Mouse (Mus musculus): ENCODE measurements at regions not wholly inside any gene's neighbourhood (a gene's known extent, or its start where the extent isn't known, plus 50 kb on each side); places are given as distances from the start of the nearest gene placed in this dataset.

DNA sequence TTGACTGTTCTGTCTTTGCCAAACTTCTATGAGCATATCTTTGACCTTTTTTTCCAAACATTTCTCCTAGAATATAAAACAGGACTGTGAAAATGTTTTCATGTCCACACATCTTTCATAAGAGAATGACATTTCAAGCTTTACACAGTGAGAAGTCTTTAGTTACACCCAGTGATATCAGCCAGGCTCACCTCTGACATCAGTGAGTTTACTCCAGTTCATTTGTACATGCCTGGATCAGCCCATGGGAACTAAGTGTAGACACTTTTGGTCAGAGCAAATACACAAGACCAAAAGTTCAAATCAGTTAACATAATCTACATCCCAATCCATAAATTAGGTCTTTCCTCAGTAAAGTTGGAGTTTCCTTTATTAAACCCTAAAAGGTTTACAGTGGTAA is 171.4 kb downstream of the Gm13691 start:
- Histone ChIP-seq H3K4me1 (no peaks in the 10 kb centered on the region), H3K36me3 (replicated peaks; ENCODE audit: low read length) (no peaks in the 10 kb centered on the region), H3K4me3 (replicated peaks) (no peak overlapping the region), H3K27me3 (replicated peaks) (no peaks in the 10 kb centered on the region), H3K9me3 (no peaks in the 10 kb centered on the region)
- TF ChIP-seq FLI1 (IDR thresholded peaks at IDR 0.05; ENCODE audit: low read length) (no peak), GATA1 (IDR thresholded peaks at IDR 0.05; ENCODE audit: borderline replicate concordance, low read length) (no peak)

DNA sequence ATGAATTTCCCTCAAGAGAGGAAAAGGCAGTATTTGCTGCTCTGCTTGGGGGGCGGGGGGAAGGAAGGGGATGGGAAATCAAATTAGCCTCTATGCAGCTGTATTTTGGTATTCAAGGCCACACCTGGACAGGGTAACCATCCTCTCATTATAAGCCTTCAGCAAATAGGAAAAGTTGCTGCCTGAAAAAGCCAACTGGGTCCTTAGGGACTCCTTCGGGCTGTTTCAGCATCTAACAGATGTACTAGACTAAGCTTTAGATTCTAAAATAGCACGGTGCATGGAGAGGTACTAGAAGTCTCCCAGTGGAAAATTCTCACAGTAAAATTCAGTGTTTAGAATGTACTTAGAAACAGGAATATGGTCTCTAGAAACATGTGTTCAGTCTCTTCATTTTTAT is 183.1 kb downstream of the Gm13691 start:
- Histone ChIP-seq H3K4me1 (no peaks in the 10 kb centered on the region), H3K27me3 (replicated peaks) (no peaks in the 10 kb centered on the region), H3K9me3 (peaks cover 7% of the 10 kb centered on the region; the same call in 1 of the 2 replicates), H3K36me3 (replicated peaks; ENCODE audit: low read length) (no peaks in the 10 kb centered on the region), H3K4me3 (replicated peaks) (no peak overlapping the region)
- TF ChIP-seq FLI1 (IDR thresholded peaks at IDR 0.05; ENCODE audit: low read length) = no peak
- TF ChIP-seq GATA1 (IDR thresholded peaks at IDR 0.05; ENCODE audit: borderline replicate concordance, low read length) = no peak

- Histone ChIP-seq H3K4me3 (replicated peaks) (no peak overlapping the region), H3K36me3 (replicated peaks; ENCODE audit: low read length) (no peaks in the 10 kb centered on the region), H3K9me3 (no peaks in the 10 kb centered on the region), H3K27me3 (replicated peaks) (no peaks in the 10 kb centered on the region), H3K4me1 (peaks cover 11% of the 10 kb centered on the region)
- TF ChIP-seq GATA1 (IDR thresholded peaks at IDR 0.05; ENCODE audit: borderline replicate concordance, low read length) (no peak), FLI1 (IDR thresholded peaks at IDR 0.05; ENCODE audit: low read length) (no peak)
Measured at GRCm38 (mm10) chr2:84183624-84184287, 193.4 kb downstream of the Gm13691 start.

GRCm38 (mm10) chr2:84184288-84185015 is 194.1 kb downstream of the Gm13691 start:
- H3K4me3 ChIP-seq (replicated peaks) = no peak overlapping the region
- H3K36me3 ChIP-seq (replicated peaks; ENCODE audit: low read length) = no peaks in the 10 kb centered on the region
- H3K4me1 ChIP-seq = peaks cover 11% of the 10 kb centered on the region
- H3K9me3 ChIP-seq = no peaks in the 10 kb centered on the region
- H3K27me3 ChIP-seq (replicated peaks) = no peaks in the 10 kb centered on the region
- TF ChIP-seq GATA1 (IDR thresholded peaks at IDR 0.05; ENCODE audit: borderline replicate concordance, low read length) (no peak), FLI1 (IDR thresholded peaks at IDR 0.05; ENCODE audit: low read length) (no peak)

DNA sequence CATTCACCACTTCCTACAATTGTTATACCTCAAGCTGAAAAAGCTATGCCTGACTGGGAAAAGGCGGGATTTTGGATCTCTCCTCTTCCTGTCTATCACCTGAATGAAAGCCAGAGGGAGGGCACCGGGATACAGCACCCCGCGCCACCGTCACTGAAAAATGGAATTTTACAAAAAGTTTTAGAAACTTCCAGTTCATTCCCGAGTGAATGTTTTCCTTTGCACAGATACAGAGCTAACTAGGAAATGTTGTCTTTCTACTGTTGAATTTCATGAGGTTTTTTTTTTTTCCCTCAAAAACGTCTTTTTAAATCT is 194.6 kb downstream of the Gm13691 start:
- Histone ChIP-seq H3K4me3 (replicated peaks) (no peak overlapping the region), H3K9me3 (no peaks in the 10 kb centered on the region), H3K27me3 (replicated peaks) (no peaks in the 10 kb centered on the region), H3K36me3 (replicated peaks; ENCODE audit: low read length) (no peaks in the 10 kb centered on the region), H3K4me1 (peaks cover 11% of the 10 kb centered on the region)
- TF ChIP-seq FLI1 (IDR thresholded peaks at IDR 0.05; ENCODE audit: low read length) (no peak), GATA1 (IDR thresholded peaks at IDR 0.05; ENCODE audit: borderline replicate concordance, low read length) (no peak)

GRCm38 (mm10) chr2:84186126-84186701 is 195.9 kb downstream of the Gm13691 start:
- Histone ChIP-seq H3K36me3 (replicated peaks; ENCODE audit: low read length) (no peaks in the 10 kb centered on the region), H3K4me3 (replicated peaks) (no peak overlapping the region), H3K4me1 (peaks cover 11% of the 10 kb centered on the region), H3K9me3 (no peaks in the 10 kb centered on the region), H3K27me3 (replicated peaks) (no peaks in the 10 kb centered on the region)
- TF ChIP-seq GATA1 (IDR thresholded peaks at IDR 0.05; ENCODE audit: borderline replicate concordance, low read length) (no peak), FLI1 (IDR thresholded peaks at IDR 0.05; ENCODE audit: low read length) (no peak)

- Histone ChIP-seq H3K27me3 (replicated peaks) (no peaks in the 10 kb centered on the region), H3K9me3 (no peaks in the 10 kb centered on the region), H3K4me3 (replicated peaks) (no peak overlapping the region), H3K4me1 (peaks cover 11% of the 10 kb centered on the region), H3K36me3 (replicated peaks; ENCODE audit: low read length) (no peaks in the 10 kb centered on the region)
- TF ChIP-seq FLI1 (IDR thresholded peaks at IDR 0.05; ENCODE audit: low read length) (no peak), GATA1 (IDR thresholded peaks at IDR 0.05; ENCODE audit: borderline replicate concordance, low read length) (no peak)
Measured at GRCm38 (mm10) chr2:84187456-84187855, 197.1 kb downstream of the Gm13691 start.

DNA sequence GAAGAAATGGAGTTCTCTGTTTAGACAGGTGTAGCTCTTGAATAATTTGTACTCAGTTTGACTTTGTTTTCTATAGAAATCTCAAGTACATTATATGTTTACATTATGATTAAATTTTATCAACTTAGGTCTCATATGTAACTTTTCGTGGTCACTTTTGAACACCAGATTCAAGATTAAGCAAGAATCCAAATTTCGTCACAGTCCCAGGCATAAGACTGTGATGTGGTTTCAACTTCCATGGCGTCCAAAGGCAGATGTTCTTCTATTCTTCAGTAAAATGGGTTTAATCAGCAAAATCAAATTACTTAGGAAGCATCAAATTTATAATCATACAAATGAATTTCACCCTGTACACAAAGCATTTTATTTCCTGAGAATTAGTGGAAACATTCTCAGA is 198.9 kb downstream of the Gm13691 start:
- no peaks in the 10 kb centered on the region for H3K9me3 ChIP-seq
- TF ChIP-seq FLI1 (IDR thresholded peaks at IDR 0.05; ENCODE audit: low read length) = no peak
- TF ChIP-seq GATA1 (IDR thresholded peaks at IDR 0.05; ENCODE audit: borderline replicate concordance, low read length) = no peak
- no peak overlapping the region for H3K4me3 ChIP-seq (replicated peaks)
- peaks cover 9% of the 10 kb centered on the region for H3K4me1 ChIP-seq
- H3K27me3 ChIP-seq (replicated peaks) = no peaks in the 10 kb centered on the region
- no peaks in the 10 kb centered on the region for H3K36me3 ChIP-seq (replicated peaks; ENCODE audit: low read length)

- Histone ChIP-seq H3K4me1 (peaks cover 7% of the 10 kb centered on the region; the same call in 1 of the 2 replicates), H3K4me3 (replicated peaks) (no peak overlapping the region), H3K36me3 (replicated peaks; ENCODE audit: low read length) (no peaks in the 10 kb centered on the region), H3K27me3 (replicated peaks) (no peaks in the 10 kb centered on the region), H3K9me3 (0 out of 2 replicates have a peak, but pooled peaks cover 5% of the 10 kb centered on the region)
- TF ChIP-seq GATA1 (IDR thresholded peaks at IDR 0.05; ENCODE audit: borderline replicate concordance, low read length) (no peak), FLI1 (IDR thresholded peaks at IDR 0.05; ENCODE audit: low read length) (no peak)
Measured at GRCm38 (mm10) chr2:84217116-84217515, 208.1 kb downstream of the Calcrl start.

- TF ChIP-seq GATA1 (IDR thresholded peaks at IDR 0.05; ENCODE audit: borderline replicate concordance, low read length) (no peak), FLI1 (IDR thresholded peaks at IDR 0.05; ENCODE audit: low read length) (no peak)
- Histone ChIP-seq H3K36me3 (replicated peaks; ENCODE audit: low read length) (no peaks in the 10 kb centered on the region), H3K4me3 (replicated peaks) (no peak overlapping the region), H3K27me3 (replicated peaks) (no peaks in the 10 kb centered on the region), H3K9me3 (0 out of 2 replicates have a peak, but pooled peaks cover 5% of the 10 kb centered on the region), H3K4me1 (peaks cover 3% of the 10 kb centered on the region; the same call in 1 of the 2 replicates)
Measured at GRCm38 (mm10) chr2:84222049-84222448, 203.2 kb downstream of the Calcrl start.

Data from megakaryocyte, embryonic 14.5 days (primary cell).